Mouse (Mus musculus) limb, embryonic 14.5 days (tissue): Measurements from ENCODE around the gene Olfr918. TPM values are rescaled to one million over a fixed set of nuclear protein-coding genes. Genes with fewer than 3 reads are reported as not detected.

Experiments used
- ATAC-seq: fragments of 200-750 bp; cut with Nextera tagmentation; 2 replicates; pipeline ENCODE4 v1.8.0; 2017; ENCODE audit warnings: low read depth, moderate number of reproducible peaks, moderate TSS enrichment; ENCODE audit not compliant: low FRiP score
- DNase-seq: peaks from one replicate; pipeline ENCODE4 v3.0.0-alpha.2; 2015; ENCODE audit warnings: low spot score
- H3K27ac ChIP-seq: fragments of 300-500 bp; sonication (generic); replicated peaks from 2 replicates; pipeline ENCODE4 v1.5.1; 2014; ENCODE audit warnings: low read depth, mild to moderate bottlenecking, low read length, moderate library complexity, mixed read lengths
- H3K27me3 ChIP-seq: fragments of 300-500 bp; sonication (generic); 2 replicates; pipeline ENCODE4 v1.6.1; 2014; ENCODE audit warnings: low read length, mixed read lengths; ENCODE audit not compliant: control insufficient read depth, insufficient read depth
- H3K36me3 ChIP-seq: fragments of 300-500 bp; sonication (generic); 2 replicates; pipeline ENCODE4 v1.6.1; 2014; ENCODE audit warnings: mild to moderate bottlenecking, low read length, moderate library complexity, mixed read lengths; ENCODE audit not compliant: control insufficient read depth, insufficient read depth
- H3K4me1 ChIP-seq: fragments of 300-500 bp; sonication (generic); 2 replicates; pipeline ENCODE4 v1.6.1; 2014; ENCODE audit warnings: antibody characterized with exemption, low read length, mixed read lengths; ENCODE audit not compliant: control insufficient read depth, insufficient read depth
- H3K4me2 ChIP-seq: fragments of 300-500 bp; sonication (generic); replicated peaks from 2 replicates; pipeline ENCODE4 v1.6.1; 2014; ENCODE audit warnings: low read depth, mild to moderate bottlenecking, low read length, moderate library complexity; ENCODE audit not compliant: severe bottlenecking
- H3K4me3 ChIP-seq: fragments of 300-500 bp; sonication (generic); replicated peaks from 2 replicates; pipeline ENCODE4 v1.5.1; 2014; ENCODE audit warnings: low read length
- H3K9ac ChIP-seq: fragments of 300-500 bp; sonication (generic); 2 replicates; pipeline ENCODE4 v1.6.1; 2014; ENCODE audit warnings: mild to moderate bottlenecking, low read depth, low read length, moderate library complexity; ENCODE audit not compliant: severe bottlenecking
- H3K9me3 ChIP-seq: fragments of 300-500 bp; sonication (generic); 2 replicates; pipeline ENCODE4 v1.6.1; 2016; ENCODE audit warnings: low read length; ENCODE audit not compliant: control insufficient read depth
- POLR2A ChIP-seq: fragments of 200-500 bp; IDR thresholded peaks from 2 replicates; pipeline ENCODE4 v1.8.0; 2012; ENCODE audit warnings: inconsistent platforms, mild to moderate bottlenecking, moderate library complexity, borderline replicate concordance; ENCODE audit not compliant: insufficient read depth, insufficient read length; ENCODE audit errors: extremely low read depth
- WGBS: fragments of 180-500 bp; shearing (Covaris S2); extraction: QIAGEN DNeasy Blood & Tissue Kit; methylation state at CpG from one replicate; pipeline ENCODE4 v1.1.7; 2014; 5-methylcytosine and 5-hydroxymethylcytosine counted together
- polyA plus RNA-seq, 2 experiments: library from polyadenylated mRNA; depleted of rRNA in 1 of 2; stranded (reverse) in 1 of 2; unstranded in 1 of 2; fragments of >200 nt; fragmentation: Nextera tagmentation in 1 of 2; extraction: Ambion mirVana in 1 of 2; gene quantifications; 2 replicates each; pipeline versions ENCODE4 v1.2.1 to v1.2.3; 2012 to 2014

Olfr918 gene
- polyA plus RNA-seq (2012; rRNA removed): not detected in 2 replicates
- polyA plus RNA-seq (2014; fragmentation: Nextera tagmentation; extraction: Ambion mirVana): not detected in 2 replicates

GRCm38 (mm10) chr9:38674501-38674900 is at the start of gene Olfr918:
TSS of gene Olfr918 (minus strand) at chr9:38674601.
- DNase-seq (no peak), ATAC-seq (no peak)
- TF ChIP-seq POLR2A: no peak
- WGBS: 92% methylated on average over 2 of the region's 2 CpGs
- no peaks in the 10 kb centered on the region for H3K4me1 ChIP-seq
- no peak within 1 kb of the TSS for H3K9ac ChIP-seq
- no peak within 1 kb of the TSS for H3K4me2 ChIP-seq
- H3K27me3 ChIP-seq: no peaks in the 10 kb centered on the region
- H3K4me3 ChIP-seq: no peak within 1 kb of the TSS
- H3K9me3 ChIP-seq: no peaks in the 10 kb centered on the region
- H3K27ac ChIP-seq: no peak within 1 kb of the TSS
- no peaks in the 10 kb centered on the region for H3K36me3 ChIP-seq

DNA sequence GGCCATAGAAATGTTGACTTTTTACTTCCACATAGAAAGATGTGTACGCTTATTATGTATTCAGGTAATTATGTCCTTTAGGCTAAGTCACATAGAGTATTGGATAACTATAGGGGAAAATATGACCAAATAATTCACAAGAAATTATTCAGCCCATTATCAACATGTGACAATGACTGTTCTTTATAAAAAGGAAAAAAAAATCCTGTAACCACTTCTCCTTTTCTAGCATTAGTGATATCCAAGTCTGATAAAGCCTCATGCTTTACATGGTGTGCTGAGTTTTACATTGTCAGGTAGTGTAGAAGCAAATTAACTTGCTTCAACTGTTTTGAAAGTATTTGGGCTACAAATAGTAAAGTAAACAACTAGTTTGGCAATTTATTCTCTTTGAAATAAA is 49.6 kb upstream of the Olfr918 start:
- DNase-seq (no peak), ATAC-seq (no peak)
- H3K9ac ChIP-seq: no peak overlapping the region
- TF ChIP-seq POLR2A: no peak
- no peak overlapping the region for H3K4me2 ChIP-seq
- no peaks in the 10 kb centered on the region for H3K27me3 ChIP-seq
- H3K4me3 ChIP-seq: no peak overlapping the region
- no peak overlapping the region for H3K27ac ChIP-seq
- H3K9me3 ChIP-seq: no peaks in the 10 kb centered on the region
- 96% methylated on average over 1 of the region's 1 CpGs for WGBS
- 0 out of 2 replicates have a peak, but pooled peaks cover 6% of the 10 kb centered on the region for H3K4me1 ChIP-seq
- peaks cover 18% of the 10 kb centered on the region for H3K36me3 ChIP-seq

DNA sequence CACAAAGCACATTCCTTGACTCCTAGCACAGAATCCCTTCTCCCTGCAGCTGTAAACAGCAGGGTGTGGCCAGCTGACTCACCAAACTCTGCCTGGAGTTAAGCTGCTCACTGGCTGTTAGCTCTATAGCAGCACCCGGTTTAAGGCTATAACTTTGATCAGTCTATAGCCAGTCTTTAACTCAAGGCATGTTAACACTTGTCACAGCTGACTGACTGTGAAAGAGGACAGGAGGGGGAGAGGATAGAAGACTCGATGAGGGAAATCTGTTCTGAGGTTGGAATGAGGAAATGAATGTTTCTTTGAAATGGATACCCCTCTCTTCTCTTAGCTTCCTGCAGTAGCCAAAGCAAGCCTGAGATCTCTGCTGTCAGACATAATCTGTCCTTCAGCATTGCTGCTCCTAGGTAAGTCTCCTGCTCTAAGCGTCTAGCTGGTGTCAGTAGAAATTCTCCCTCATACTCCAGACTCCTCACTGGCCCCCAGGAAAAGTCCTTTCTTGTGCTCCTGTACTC is 44.6 kb upstream of the Olfr918 start:
- H3K36me3 ChIP-seq: peaks cover 11% of the 10 kb centered on the region
- TF ChIP-seq POLR2A: no peak
- DNase-seq (peak; percentile 42), ATAC-seq (peak; percentile 45; the same call in 1 of the 2 replicates)
- peak overlapping the region; percentile 67 for H3K9ac ChIP-seq
- H3K4me2 ChIP-seq: peak overlapping the region; percentile 70
- H3K27me3 ChIP-seq: no peaks in the 10 kb centered on the region
- H3K4me3 ChIP-seq: peak overlapping the region; percentile 56
- no peaks in the 10 kb centered on the region for H3K9me3 ChIP-seq
- 0 out of 2 replicates have a peak overlapping the region, but pooled peaks have one; percentile 71 for H3K27ac ChIP-seq
- H3K4me1 ChIP-seq: 0 out of 2 replicates have a peak, but pooled peaks cover 6% of the 10 kb centered on the region
- WGBS: 3% methylated on average over 3 of the region's 3 CpGs

- Histone ChIP-seq H3K4me1 (0 out of 2 replicates have a peak, but pooled peaks cover 6% of the 10 kb centered on the region), H3K4me2 (peak within 1 kb of the TSS; percentile 70), H3K27ac (peak within 1 kb of the TSS; percentile 71), H3K4me3 (peak within 1 kb of the TSS; percentile 56), H3K27me3 (no peaks in the 10 kb centered on the region), H3K9me3 (no peaks in the 10 kb centered on the region), H3K36me3 (peaks cover 3% of the 10 kb centered on the region), H3K9ac (peak within 1 kb of the TSS; percentile 67)
- ATAC-seq (peak; percentile 85), DNase-seq (peak; percentile 77)
- WGBS: 1% methylated on average over 4 of the region's 4 CpGs
- TF ChIP-seq POLR2A: no peak
These were observed 43.7 kb upstream of the Olfr918 start, which contains the start of gene Vwa5a for GRCm38 (mm10) chr9:38718102-38718501. TSS of gene Vwa5a (plus strand) at chr9:38718268.

- no peaks in the 10 kb centered on the region for H3K9me3 ChIP-seq
- TF ChIP-seq POLR2A: no peak
- no peaks in the 10 kb centered on the region for H3K36me3 ChIP-seq
- no peaks in the 10 kb centered on the region for H3K27me3 ChIP-seq
- no peaks in the 10 kb centered on the region for H3K4me1 ChIP-seq
- H3K4me3 ChIP-seq: no peak overlapping the region
- ATAC-seq: no peak
- H3K27ac ChIP-seq: no peak overlapping the region
- WGBS: 84% methylated on average over 2 of the region's 2 CpGs
- H3K4me2 ChIP-seq: no peak overlapping the region
- no peak for DNase-seq
- no peak overlapping the region for H3K9ac ChIP-seq
These were observed 1.5 kb downstream of the Olfr918 start for GRCm38 (mm10) chr9:38672887-38673286.

DNA sequence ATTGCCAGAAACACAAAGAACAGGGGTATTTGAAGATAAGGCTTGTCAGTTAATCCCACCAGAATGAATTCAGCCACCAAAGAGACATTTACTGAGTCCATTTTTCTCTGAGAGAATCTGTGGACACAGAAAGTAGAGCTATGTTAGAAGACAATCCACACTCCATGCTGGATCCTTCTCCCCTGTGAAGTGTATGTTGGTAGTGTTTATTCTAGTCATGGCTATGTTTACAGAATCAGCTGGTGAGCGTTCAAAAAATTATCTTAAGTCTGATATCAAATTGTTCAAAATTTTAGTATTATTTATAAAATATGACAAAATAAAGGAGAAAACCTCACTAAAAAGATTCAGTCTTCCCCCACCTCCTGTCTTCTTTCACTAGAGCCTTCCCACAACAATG is 8.7 kb downstream of the Olfr918 start, which contains the start of gene Olfr917:
Gene Olfr917, minus strand, starts transcription at position 101 of the 400 bp plus-strand sequence.
- Histone ChIP-seq H3K4me3 (no peak within 1 kb of the TSS), H3K36me3 (no peaks in the 10 kb centered on the region), H3K4me2 (no peak within 1 kb of the TSS), H3K27me3 (no peaks in the 10 kb centered on the region), H3K4me1 (no peaks in the 10 kb centered on the region), H3K9me3 (no peaks in the 10 kb centered on the region), H3K9ac (no peak within 1 kb of the TSS), H3K27ac (no peak within 1 kb of the TSS)
- DNase-seq (no peak), ATAC-seq (no peak)
- WGBS: 93% methylated on average over 1 of the region's 1 CpGs
- no peak for TF ChIP-seq POLR2A
